Mouse (Mus musculus) cerebellum, postnatal 10 days (tissue): ENCODE data around the gene Olfr913.

ENCODE experiments used
- DNase-seq, 2 experiments: peaks; one replicate each; pipeline ENCODE4 v3.0.0; 2021; ENCODE audit warnings: mixed read lengths in 2 of 2

Olfr913 gene

DNA sequence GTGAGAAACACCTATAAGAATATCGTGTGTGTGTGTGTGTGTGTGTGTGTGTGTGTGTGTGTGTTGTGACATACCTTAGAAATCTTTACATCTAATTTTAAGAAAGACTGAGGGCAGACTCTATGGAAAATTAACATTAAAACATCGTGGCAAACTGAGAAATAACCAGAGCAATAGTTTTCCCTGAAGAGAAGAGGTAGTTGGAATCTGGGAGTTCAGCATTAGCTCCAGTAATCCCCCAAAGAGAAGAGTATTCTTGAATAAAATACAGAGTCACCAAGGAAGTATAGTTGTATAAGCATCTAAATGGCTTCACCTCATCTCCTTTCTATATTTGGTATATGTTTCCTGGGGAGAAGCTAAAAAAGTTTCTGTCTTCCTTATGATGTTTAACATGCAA, at the start of gene Olfr913:
TSS of gene Olfr913 (plus strand) at position 301 of the 400 bp plus-strand sequence.
- no peak for DNase-seq

GRCm38 (mm10) chr9:38579878-38580277, 12.7 kb upstream of the Olfr913 start, which contains the start of gene Olfr912:
Olfr912 (plus strand) TSS chr9:38580178.
- no peak for DNase-seq

DNA sequence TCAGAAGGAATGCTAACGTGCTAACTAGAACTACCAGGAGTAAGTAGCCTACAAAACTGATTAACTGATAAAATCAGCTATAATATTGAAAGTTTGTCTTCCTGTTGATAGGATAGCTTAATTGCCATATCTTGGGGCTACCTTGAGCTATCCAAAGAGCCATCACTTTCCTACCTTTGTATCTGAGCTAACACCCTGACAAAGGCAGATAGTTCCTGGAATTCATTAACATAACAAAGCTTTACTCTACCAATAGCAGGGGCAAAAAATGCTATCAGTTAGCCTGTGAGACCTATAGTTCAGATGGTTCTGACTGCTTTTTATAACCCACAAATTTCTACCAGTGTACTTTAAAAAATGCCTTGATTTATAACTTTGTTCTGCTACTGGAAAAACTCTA, 1.5 kb upstream of the Olfr913 start:
- DNase-seq, result no peak

DNA sequence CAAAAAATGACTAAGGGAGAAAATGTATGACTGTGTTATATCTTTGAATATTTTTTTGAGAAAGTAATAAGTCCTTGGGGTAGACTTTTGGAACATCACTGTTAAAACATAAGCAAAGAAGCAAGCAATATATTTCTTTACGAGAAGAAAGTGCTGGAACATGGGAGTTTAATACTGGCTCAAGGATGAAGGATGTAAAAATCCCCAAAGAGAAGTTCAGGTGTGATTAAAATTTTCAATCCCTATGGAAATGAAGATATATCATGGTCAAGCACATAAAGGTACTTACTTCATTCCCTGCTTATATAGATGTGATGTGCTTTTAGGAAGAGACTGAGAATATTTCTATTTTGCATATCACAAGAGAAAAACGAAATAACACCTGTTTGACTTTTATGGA, 12.2 kb downstream of the Olfr913 start, which contains the start of gene Olfr914:
TSS of gene Olfr914 (plus strand) at position 301 of the 400 bp plus-strand sequence.
- no peak for DNase-seq

DNA sequence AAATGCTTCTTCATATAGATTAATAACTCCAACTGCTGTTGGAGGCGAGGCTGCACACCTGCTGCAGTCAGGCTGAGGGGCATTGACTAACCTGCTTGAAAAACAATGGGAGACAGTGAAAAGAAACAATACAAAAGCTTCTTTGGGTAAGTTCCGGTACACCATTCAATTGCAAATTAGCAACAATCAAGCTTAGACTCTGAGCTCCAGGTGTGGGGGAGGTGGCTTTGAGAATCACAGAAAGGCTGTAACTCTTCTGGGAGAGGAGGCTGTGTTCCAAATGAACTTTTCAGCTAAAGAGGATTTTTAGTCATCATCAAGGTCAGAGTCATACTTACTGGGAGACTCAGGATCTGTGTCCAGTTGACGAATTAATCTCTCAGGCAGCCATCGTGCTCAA, 39.8 kb downstream of the Olfr913 start:
- DNase-seq, result no peak
